8 mouse cellular contexts compared by ENCODE assay signal in the genomic region with DNA sequence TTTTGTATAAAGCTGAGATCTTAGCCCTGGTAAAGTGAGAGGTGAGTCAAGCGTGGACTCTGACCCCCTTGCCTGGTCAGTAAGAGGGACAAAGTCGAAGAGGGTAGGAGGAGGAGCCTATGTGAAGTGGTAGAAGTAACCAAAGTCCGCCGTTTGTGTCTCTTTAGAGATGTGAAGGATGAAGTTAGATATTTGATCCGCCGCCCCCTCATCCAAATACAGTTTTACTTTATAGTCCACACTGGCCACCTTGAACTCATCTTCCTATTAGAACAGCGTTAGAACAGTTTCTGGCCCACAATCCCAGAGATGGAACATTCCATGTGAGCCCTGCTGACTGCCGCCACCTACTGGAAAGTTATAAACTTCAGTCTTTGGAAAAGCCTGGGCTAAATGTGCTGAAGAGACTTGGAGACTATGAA. TPM values are rescaled to one million over a fixed set of nuclear protein-coding genes. Genes with fewer than 3 reads are reported as not detected.
DNase-seq lines count a peak whose midpoint lies in the region; ATAC-seq and TF ChIP-seq lines count a peak whose summit lies in the region.

Cideb (minus strand) TSS at position 96 of the 422 bp plus-strand sequence.

- peaks cover 32% of the 10 kb centered on the region for H3K27me3 ChIP-seq in forebrain, embryonic 10.5 days (ENCODE audit: poor library complexity, severe bottlenecking)
- H3K27me3 ChIP-seq in forebrain, embryonic 12.5 days = peaks cover 32% of the 10 kb centered on the region
- H3K27me3 ChIP-seq in heart, postnatal 0 days (ENCODE audit: control insufficient read depth, insufficient read depth, low read length) = peaks cover 12% of the 10 kb centered on the region
- H3K27me3 ChIP-seq in midbrain, embryonic 11.5 days (ENCODE audit: control insufficient read depth, insufficient read depth, low read length) = peaks cover 29% of the 10 kb centered on the region

- no peak for ATAC-seq in forebrain, embryonic 12.5 days (ENCODE audit: low FRiP score)
- 0 out of 2 replicates have a peak, but pooled peaks have one; percentile 14 for ATAC-seq in heart, postnatal 0 days (ENCODE audit: insufficient read depth, low read depth)
- ATAC-seq in midbrain, embryonic 11.5 days (ENCODE audit: low FRiP score) = no peak

- no peaks in the 10 kb centered on the region for H3K9me3 ChIP-seq in forebrain, embryonic 10.5 days
- no peaks in the 10 kb centered on the region for H3K9me3 ChIP-seq in forebrain, embryonic 12.5 days
- no peaks in the 10 kb centered on the region for H3K9me3 ChIP-seq in heart, postnatal 0 days (replicated peaks; ENCODE audit: control insufficient read depth, low read length)
- no peaks in the 10 kb centered on the region for H3K9me3 ChIP-seq in midbrain, embryonic 11.5 days (ENCODE audit: control insufficient read depth, low read length)

- TF ChIP-seq EP300 in heart, postnatal 0 days (IDR thresholded peaks at IDR 0.05; ENCODE audit: low read depth) = no peak

- no peak within 1 kb of the TSS for H3K27ac ChIP-seq in forebrain, embryonic 10.5 days
- H3K27ac ChIP-seq in forebrain, embryonic 12.5 days = no peak within 1 kb of the TSS
- H3K27ac ChIP-seq in brown adipose tissue, adult 24 weeks (replicated peaks; ENCODE audit: low read depth, low read length) = peak within 1 kb of the TSS; percentile 28; the same call in 1 of the 2 replicates
- no peak within 1 kb of the TSS for H3K27ac ChIP-seq in heart, postnatal 0 days (ENCODE audit: low read depth)
- H3K27ac ChIP-seq in midbrain, embryonic 11.5 days (ENCODE audit: low read depth, low read length) = no peak within 1 kb of the TSS

- peak; percentile 55 for DNase-seq in forebrain, embryonic 10.5 days (ENCODE audit: extremely low spot score, low spot score)
- DNase-seq in A20 (ENCODE audit: low read depth, low spot score) = peak; percentile 45
- DNase-seq in heart, postnatal 0 days (ENCODE audit: low spot score) = peak; percentile 73
- peak; percentile 62 to 73 for DNase-seq in kidney, postnatal 4 days
- peak; percentile 93 for DNase-seq in midbrain, embryonic 11.5 days (ENCODE audit: low spot score, missing footprints)
- no peak for DNase-seq in spleen, adult 12 weeks (ENCODE audit: low spot score)

- H3K4me1 ChIP-seq in forebrain, embryonic 10.5 days = peaks cover 30% of the 10 kb centered on the region
- peaks cover 13% of the 10 kb centered on the region for H3K4me1 ChIP-seq in forebrain, embryonic 12.5 days
- no peaks in the 10 kb centered on the region for H3K4me1 ChIP-seq in brown adipose tissue, adult 24 weeks (ENCODE audit: control insufficient read depth, insufficient read depth, insufficient read length, low read length)
- H3K4me1 ChIP-seq in heart, postnatal 0 days (ENCODE audit: control insufficient read depth, insufficient read depth) = peaks cover 16% of the 10 kb centered on the region; the same call in 1 of the 2 replicates
- H3K4me1 ChIP-seq in midbrain, embryonic 11.5 days (ENCODE audit: control insufficient read depth, insufficient read depth, low read length) = peaks cover 7% of the 10 kb centered on the region; the same call in 1 of the 2 replicates

- H3K4me3 ChIP-seq in forebrain, embryonic 10.5 days = no peak within 1 kb of the TSS
- H3K4me3 ChIP-seq in forebrain, embryonic 12.5 days (replicated peaks) = no peak within 1 kb of the TSS
- peak within 1 kb of the TSS; percentile 45 for H3K4me3 ChIP-seq in brown adipose tissue, adult 24 weeks (ENCODE audit: insufficient read depth, low read depth, low read length)
- no peak within 1 kb of the TSS for H3K4me3 ChIP-seq in heart, postnatal 0 days (ENCODE audit: low read depth, low read length)
- H3K4me3 ChIP-seq in midbrain, embryonic 11.5 days (ENCODE audit: low read depth, low read length) = no peak within 1 kb of the TSS

- 23% methylated on average over 8 of the region's 8 CpGs for WGBS in forebrain, embryonic 10.5 days
- 17% methylated on average over 8 of the region's 8 CpGs for WGBS in forebrain, embryonic 12.5 days
- WGBS in heart, postnatal 0 days = 7% methylated on average over 8 of the region's 8 CpGs
- WGBS in midbrain, embryonic 11.5 days = 21% methylated on average over 8 of the region's 8 CpGs

- TF ChIP-seq CTCF in heart, postnatal 0 days (IDR thresholded peaks at IDR 0.05; ENCODE audit: low read depth) = peak; percentile 73

- no peak within 1 kb of the TSS for H3K9ac ChIP-seq in forebrain, embryonic 12.5 days
- H3K9ac ChIP-seq in heart, postnatal 0 days (replicated peaks; ENCODE audit: low read depth, low read length) = no peak within 1 kb of the TSS
- no peak within 1 kb of the TSS for H3K9ac ChIP-seq in midbrain, embryonic 11.5 days (ENCODE audit: low read length)

- no peak within 1 kb of the TSS for H3K4me2 ChIP-seq in forebrain, embryonic 12.5 days
- H3K4me2 ChIP-seq in heart, postnatal 0 days (ENCODE audit: low read depth, low read length) = peak within 1 kb of the TSS; percentile 32
- no peak within 1 kb of the TSS for H3K4me2 ChIP-seq in midbrain, embryonic 11.5 days

- peaks cover 34% of the 10 kb centered on the region for H3K36me3 ChIP-seq in forebrain, embryonic 10.5 days (replicated peaks)
- H3K36me3 ChIP-seq in forebrain, embryonic 12.5 days (replicated peaks) = peaks cover 31% of the 10 kb centered on the region
- H3K36me3 ChIP-seq in heart, postnatal 0 days (replicated peaks; ENCODE audit: control insufficient read depth, insufficient read depth, low read length) = peaks cover 27% of the 10 kb centered on the region
- H3K36me3 ChIP-seq in midbrain, embryonic 11.5 days (ENCODE audit: control insufficient read depth, insufficient read depth, low read length) = peaks cover 7% of the 10 kb centered on the region

RNA-seq across cellular contexts. Expression of gene Cideb, which starts in this region (rescaled TPM):
- polyA plus RNA-seq in forebrain, embryonic 10.5 days (2016; fragmentation: Nextera tagmentation; extraction: Ambion mirVana) = 0.33 TPM in 1 of 2 replicates, not detected in the other
- 0.40 TPM in 1 of 2 replicates, not detected in the other for polyA plus RNA-seq in forebrain, embryonic 12.5 days (2016; fragmentation: Nextera tagmentation; extraction: Ambion mirVana)
- polyA plus RNA-seq in brown adipose tissue, adult 24 weeks (2012; ENCODE audit: insufficient read depth, insufficient read length, missing spikeins) = 16.3 and 27.9 TPM in 2 replicates
- 0.31 and 0.34 TPM in 2 replicates for total RNA-seq in heart, postnatal 0 days (2014; rRNA removed; ENCODE audit: low replicate concordance)
- 2.8 and 3.6 TPM in 2 replicates for polyA plus RNA-seq in heart, postnatal 0 days (2015; fragmentation: Nextera tagmentation; extraction: Ambion mirVana)
- polyA plus RNA-seq in midbrain, embryonic 11.5 days (2014; fragmentation: Nextera tagmentation; extraction: Ambion mirVana) = 0.18 and 0.22 TPM in 2 replicates

Comparison
In these comparisons a context has a peak if more than half of its experiments do, and no peak if none do; other contexts are left out.
1. Peak in DNase-seq in forebrain, embryonic 10.5 days; RNA of the gene not detected or under 1 TPM.
2. Peak in DNase-seq in midbrain, embryonic 11.5 days; RNA of the gene not detected or under 1 TPM.